Comparison of ENCODE assay signal across 31 mouse cellular contexts in genomic region chr5:36911759-36912352, GRCm38 (mm10). TPM values are rescaled to one million over a fixed set of nuclear protein-coding genes. Genes with fewer than 3 reads are reported as not detected.
DNase-seq lines count a peak whose midpoint lies in the region; ATAC-seq lines count a peak whose summit lies in the region.
"Had no signal": no experiment of that assay in that cellular context is flagged by ENCODE, and none has a peak within 500 bp of the region (broad histone marks: within the 10 kb centered on the region; RNA-seq: fewer than 3 reads in every experiment).

No protein-coding gene starts in this region.

- ATAC-seq in hindbrain, embryonic 13.5 days (ENCODE audit: low FRiP score), result no peak
- no peak for ATAC-seq in hindbrain, embryonic 11.5 days (ENCODE audit: low FRiP score)
- no peak for ATAC-seq in neural tube, embryonic 13.5 days (ENCODE audit: low read depth)
- no peak for ATAC-seq in neural tube, embryonic 15.5 days (ENCODE audit: low FRiP score)
- ATAC-seq: intestine, postnatal 0 days had no signal

- H3K27me3 ChIP-seq in hindbrain, embryonic 13.5 days, result 0 out of 2 replicates have a peak, but pooled peaks cover 4% of the 10 kb centered on the region
- H3K27me3 ChIP-seq in hindbrain, embryonic 11.5 days (ENCODE audit: control insufficient read depth, insufficient read depth, low read length), result no peaks in the 10 kb centered on the region
- H3K27me3 ChIP-seq in neural tube, embryonic 13.5 days, result no peaks in the 10 kb centered on the region
- no peaks in the 10 kb centered on the region for H3K27me3 ChIP-seq in neural tube, embryonic 15.5 days (replicated peaks)
- peaks cover 45% of the 10 kb centered on the region for H3K27me3 ChIP-seq in heart, embryonic 10.5 days (ENCODE audit: insufficient read depth, poor library complexity, severe bottlenecking)
- H3K27me3 ChIP-seq: midbrain, embryonic 15.5 days; neural tube, embryonic 12.5 days; stomach, embryonic 15.5 days had no signal

- no peaks in the 10 kb centered on the region for H3K9me3 ChIP-seq in hindbrain, embryonic 13.5 days
- no peaks in the 10 kb centered on the region for H3K9me3 ChIP-seq in hindbrain, embryonic 11.5 days (ENCODE audit: control insufficient read depth, low read length)
- no peaks in the 10 kb centered on the region for H3K9me3 ChIP-seq in neural tube, embryonic 13.5 days
- H3K9me3 ChIP-seq in neural tube, embryonic 15.5 days (replicated peaks), result no peaks in the 10 kb centered on the region
- no peaks in the 10 kb centered on the region for H3K9me3 ChIP-seq in heart, embryonic 10.5 days
- H3K9me3 ChIP-seq: embryonic facial prominence, embryonic 12.5 days; forebrain, embryonic 10.5 days; heart, embryonic 12.5 days; limb, embryonic 13.5 days; lung, embryonic 15.5 days; midbrain, embryonic 10.5 days; midbrain, embryonic 15.5 days; neural tube, embryonic 12.5 days; stomach, embryonic 15.5 days had no signal

- 0 out of 2 replicates have a peak overlapping the region, but pooled peaks have one; percentile 8 for H3K27ac ChIP-seq in hindbrain, embryonic 13.5 days
- no peak overlapping the region for H3K27ac ChIP-seq in hindbrain, embryonic 11.5 days (ENCODE audit: low read depth, low read length)
- peak overlapping the region; percentile 80 for H3K27ac ChIP-seq in neural tube, embryonic 13.5 days (replicated peaks)
- peak overlapping the region; percentile 41; the same call in 1 of the 2 replicates for H3K27ac ChIP-seq in neural tube, embryonic 15.5 days (replicated peaks)
- no peak overlapping the region for H3K27ac ChIP-seq in heart, embryonic 10.5 days
- H3K27ac ChIP-seq: embryonic facial prominence, embryonic 12.5 days; gastrocnemius, adult 2 months; limb, embryonic 13.5 days; lung, embryonic 15.5 days; midbrain, embryonic 10.5 days; midbrain, embryonic 15.5 days; neural tube, embryonic 12.5 days; stomach, embryonic 15.5 days had no signal

- H3K36me3 ChIP-seq in hindbrain, embryonic 13.5 days, result no peaks in the 10 kb centered on the region
- no peaks in the 10 kb centered on the region for H3K36me3 ChIP-seq in hindbrain, embryonic 11.5 days (ENCODE audit: control insufficient read depth, insufficient read depth, low read length)
- H3K36me3 ChIP-seq in neural tube, embryonic 13.5 days, result no peaks in the 10 kb centered on the region
- no peaks in the 10 kb centered on the region for H3K36me3 ChIP-seq in neural tube, embryonic 15.5 days
- H3K36me3 ChIP-seq in heart, embryonic 10.5 days, result no peaks in the 10 kb centered on the region
- H3K36me3 ChIP-seq: embryonic facial prominence, embryonic 12.5 days; forebrain, embryonic 10.5 days; heart, embryonic 12.5 days; limb, embryonic 13.5 days; lung, embryonic 15.5 days; midbrain, embryonic 10.5 days; midbrain, embryonic 15.5 days; neural tube, embryonic 12.5 days; stomach, embryonic 15.5 days had no signal

- no peak overlapping the region for H3K9ac ChIP-seq in hindbrain, embryonic 13.5 days
- no peak overlapping the region for H3K9ac ChIP-seq in hindbrain, embryonic 11.5 days (ENCODE audit: low read depth, low read length)
- no peak overlapping the region for H3K9ac ChIP-seq in neural tube, embryonic 13.5 days
- no peak overlapping the region for H3K9ac ChIP-seq in neural tube, embryonic 15.5 days (replicated peaks)
- H3K9ac ChIP-seq: embryonic facial prominence, embryonic 12.5 days; heart, embryonic 12.5 days; limb, embryonic 13.5 days; lung, embryonic 15.5 days; midbrain, embryonic 15.5 days; neural tube, embryonic 12.5 days; stomach, embryonic 15.5 days had no signal

- H3K4me2 ChIP-seq in hindbrain, embryonic 13.5 days, result no peak overlapping the region
- H3K4me2 ChIP-seq in hindbrain, embryonic 11.5 days (replicated peaks; ENCODE audit: low read depth, low read length), result no peak overlapping the region
- H3K4me2 ChIP-seq in neural tube, embryonic 13.5 days, result no peak overlapping the region
- no peak overlapping the region for H3K4me2 ChIP-seq in neural tube, embryonic 15.5 days
- H3K4me2 ChIP-seq: embryonic facial prominence, embryonic 12.5 days; heart, embryonic 12.5 days; limb, embryonic 13.5 days; liver, embryonic 11.5 days; lung, embryonic 15.5 days; midbrain, embryonic 15.5 days; neural tube, embryonic 12.5 days; stomach, embryonic 15.5 days had no signal

- H3K4me1 ChIP-seq in hindbrain, embryonic 13.5 days (replicated peaks), result peaks cover 35% of the 10 kb centered on the region
- H3K4me1 ChIP-seq in hindbrain, embryonic 11.5 days (replicated peaks; ENCODE audit: control insufficient read depth, insufficient read depth, low read length), result 0 out of 2 replicates have a peak, but pooled peaks cover 2% of the 10 kb centered on the region
- H3K4me1 ChIP-seq in neural tube, embryonic 13.5 days (replicated peaks), result peaks cover 44% of the 10 kb centered on the region
- peaks cover 44% of the 10 kb centered on the region for H3K4me1 ChIP-seq in neural tube, embryonic 15.5 days
- H3K4me1 ChIP-seq in heart, embryonic 10.5 days, result peaks cover 4% of the 10 kb centered on the region; the same call in 1 of the 2 replicates
- H3K4me1 ChIP-seq: embryonic facial prominence, embryonic 12.5 days; heart, embryonic 12.5 days; lung, embryonic 15.5 days; stomach, embryonic 15.5 days had no signal

- DNase-seq in cerebellum, adult 9-11 months, result peak; percentile 51
- DNase-seq in cerebellum, postnatal 36 days, result no peak
- no peak for DNase-seq in hindbrain, embryonic 11.5 days (ENCODE audit: low spot score)
- DNase-seq in neural tube, embryonic 10.5 days (ENCODE audit: extremely low spot score, low spot score), result no peak
- no peak for DNase-seq in heart, embryonic 10.5 days (ENCODE audit: low spot score)
- DNase-seq: adrenal gland, postnatal 25 days; B cell, adult 2 months; embryo, embryonic 11 days; gastrocnemius, adult 2 months; gastrocnemius, postnatal 36 days; heart, adult 18-20 months; heart, postnatal 4 days; kidney, adult 9 months; kidney, postnatal 10 days; layer of hippocampus, adult 9-11 months; right cerebral cortex, postnatal 25 days had no signal

- WGBS in hindbrain, embryonic 13.5 days, result 77% methylated on average over 11 of the region's 11 CpGs
- 80% methylated on average over 11 of the region's 11 CpGs for WGBS in hindbrain, embryonic 11.5 days
- 72% methylated on average over 11 of the region's 11 CpGs for WGBS in neural tube, embryonic 13.5 days
- 69% methylated on average over 11 of the region's 11 CpGs for WGBS in neural tube, embryonic 15.5 days
- 54% methylated on average over 11 of the region's 11 CpGs for WGBS in heart, embryonic 10.5 days

- H3K4me3 ChIP-seq in hindbrain, embryonic 13.5 days, result no peak overlapping the region
- H3K4me3 ChIP-seq in hindbrain, embryonic 11.5 days (ENCODE audit: low read depth, low read length), result no peak overlapping the region
- no peak overlapping the region for H3K4me3 ChIP-seq in neural tube, embryonic 13.5 days
- no peak overlapping the region for H3K4me3 ChIP-seq in neural tube, embryonic 15.5 days (replicated peaks)
- no peak overlapping the region for H3K4me3 ChIP-seq in heart, embryonic 10.5 days
- H3K4me3 ChIP-seq: embryonic facial prominence, embryonic 12.5 days; forebrain, embryonic 10.5 days; gastrocnemius, adult 2 months; heart, embryonic 12.5 days; limb, embryonic 13.5 days; lung, embryonic 15.5 days; midbrain, embryonic 10.5 days; midbrain, embryonic 15.5 days; neural tube, embryonic 12.5 days; stomach, embryonic 15.5 days had no signal

RNA-seq across cellular contexts. Expression of gene Ppp2r2c, which starts 43.5 kb away (rescaled TPM):
- 24.6 and 26.7 TPM in 2 replicates for polyA plus RNA-seq in hindbrain, embryonic 13.5 days (2015; fragmentation: Nextera tagmentation; extraction: Ambion mirVana)
- 1.9 and 3.3 TPM in 2 replicates for polyA plus RNA-seq in hindbrain, embryonic 11.5 days (2014; fragmentation: Nextera tagmentation; extraction: Ambion mirVana)
- polyA plus RNA-seq in neural tube, embryonic 13.5 days (2015; fragmentation: Nextera tagmentation; extraction: Ambion mirVana), result 43.1 and 44.8 TPM in 2 replicates
- 56.3 and 72.9 TPM in 2 replicates for polyA plus RNA-seq in neural tube, embryonic 15.5 days (2015; fragmentation: Nextera tagmentation; extraction: Ambion mirVana)
- 0.03 TPM in 1 of 2 replicates, not detected in the other for polyA plus RNA-seq in heart, embryonic 10.5 days (2016; fragmentation: Nextera tagmentation; extraction: Ambion mirVana)
- polyA plus RNA-seq: heart, postnatal 0 days had no signal

Comparison
In these comparisons a context has a peak if more than half of its experiments do, and no peak if none do; other contexts are left out.
1. H3K27ac ChIP-seq: peak in hindbrain, embryonic 13.5 days (single experiment), neural tube, embryonic 13.5 days (single experiment) and neural tube, embryonic 15.5 days (single experiment); none in hindbrain, embryonic 11.5 days (single experiment) and heart, embryonic 10.5 days (single experiment).